8 mouse cellular contexts compared by ENCODE assay signal in genomic region chr2:172549371-172550155, GRCm38 (mm10). TPM values are rescaled to one million over a fixed set of nuclear protein-coding genes. Genes with fewer than 3 reads are reported as not detected.
DNase-seq lines count a peak whose midpoint lies in the region; ATAC-seq and TF ChIP-seq lines count a peak whose summit lies in the region.
"Had no signal": no experiment of that assay in that cellular context is flagged by ENCODE, and none has a peak within 500 bp of the region (broad histone marks: within the 10 kb centered on the region; RNA-seq: fewer than 3 reads in every experiment).

Gene Tfap2c, plus strand, starts transcription at chr2:172549593.

- TF ChIP-seq EP300 in ES-Bruce4 (IDR thresholded peaks at IDR 0.05; ENCODE audit: insufficient read depth, low read depth, low read length): no peak

- ATAC-seq in heart, embryonic 12.5 days (ENCODE audit: insufficient number of reproducible peaks, low FRiP score): peak; percentile 40; the same call in 1 of the 2 replicates
- ATAC-seq in midbrain, embryonic 14.5 days (ENCODE audit: low FRiP score, low TSS enrichment): no peak

- no peak for TF ChIP-seq CTCF in ES-Bruce4 (IDR thresholded peaks at IDR 0.05; ENCODE audit: low read depth, low read length)

- H3K4me1 ChIP-seq in ES-Bruce4 (ENCODE audit: control insufficient read depth, insufficient read depth, low read length): no peaks in the 10 kb centered on the region
- peaks cover 44% of the 10 kb centered on the region for H3K4me1 ChIP-seq in heart, embryonic 12.5 days (replicated peaks)
- peaks cover 17% of the 10 kb centered on the region; the same call in 1 of the 2 replicates for H3K4me1 ChIP-seq in midbrain, embryonic 14.5 days (ENCODE audit: control insufficient read depth, insufficient read depth, low read length)

- DNase-seq in ZHBTc4 (ENCODE audit: low read depth, low spot score): peak; percentile 88
- DNase-seq in kidney, postnatal 4 days: peak; percentile 58 to 68
- DNase-seq in midbrain, embryonic 14.5 days: peak; percentile 57
- DNase-seq in layer of hippocampus, adult 11-12 months (ENCODE audit: low spot score): no peak
- DNase-seq in B cell, adult 2 months: no peak

- peak; percentile 53 for TF ChIP-seq POLR2A in ES-Bruce4 (IDR thresholded peaks at IDR 0.05; ENCODE audit: insufficient read depth, low read length)

- H3K4me3 ChIP-seq in ES-Bruce4 (ENCODE audit: low read depth, low read length): peak within 1 kb of the TSS; percentile 75
- H3K4me3 ChIP-seq in heart, embryonic 12.5 days: peak within 1 kb of the TSS; percentile 45
- H3K4me3 ChIP-seq in midbrain, embryonic 14.5 days (replicated peaks; ENCODE audit: low read depth, low read length): peak within 1 kb of the TSS; percentile 21
- H3K4me3 ChIP-seq: myocyte had no signal

- H3K27ac ChIP-seq in ES-Bruce4 (ENCODE audit: insufficient read depth, low read length): no peak within 1 kb of the TSS
- no peak within 1 kb of the TSS for H3K27ac ChIP-seq in heart, embryonic 12.5 days (ENCODE audit: poor library complexity, severe bottlenecking)
- H3K27ac ChIP-seq in midbrain, embryonic 14.5 days (replicated peaks; ENCODE audit: low read depth, low read length): no peak within 1 kb of the TSS

- H3K9me3 ChIP-seq in ES-Bruce4 (replicated peaks; ENCODE audit: control insufficient read depth, insufficient read depth, low read length, poor library complexity, severe bottlenecking): no peaks in the 10 kb centered on the region
- no peaks in the 10 kb centered on the region for H3K9me3 ChIP-seq in heart, embryonic 12.5 days (replicated peaks)
- no peaks in the 10 kb centered on the region for H3K9me3 ChIP-seq in midbrain, embryonic 14.5 days (ENCODE audit: control insufficient read depth, low read length)

- H3K4me2 ChIP-seq in heart, embryonic 12.5 days: peak within 1 kb of the TSS; percentile 74
- peak within 1 kb of the TSS; percentile 43 for H3K4me2 ChIP-seq in midbrain, embryonic 14.5 days (ENCODE audit: low read length)

- H3K36me3 ChIP-seq in ES-Bruce4 (ENCODE audit: control insufficient read depth, insufficient read depth, low read length, poor library complexity, severe bottlenecking): peaks cover 32% of the 10 kb centered on the region
- H3K36me3 ChIP-seq in heart, embryonic 12.5 days: no peaks in the 10 kb centered on the region
- no peaks in the 10 kb centered on the region for H3K36me3 ChIP-seq in midbrain, embryonic 14.5 days (ENCODE audit: control insufficient read depth, insufficient read depth, low read length)

- H3K27me3 ChIP-seq in ES-Bruce4 (ENCODE audit: control insufficient read depth, insufficient read depth, low read length, poor library complexity, severe bottlenecking): peaks cover 5% of the 10 kb centered on the region; the same call in 1 of the 2 replicates
- H3K27me3 ChIP-seq in heart, embryonic 12.5 days (replicated peaks): peaks cover 95% of the 10 kb centered on the region
- H3K27me3 ChIP-seq in midbrain, embryonic 14.5 days (ENCODE audit: control insufficient read depth, insufficient read depth, low read length): peaks cover 91% of the 10 kb centered on the region

- H3K9ac ChIP-seq in ES-Bruce4 (ENCODE audit: low read depth, poor library complexity, severe bottlenecking): peak within 1 kb of the TSS; percentile 67
- H3K9ac ChIP-seq in heart, embryonic 12.5 days: no peak within 1 kb of the TSS
- no peak within 1 kb of the TSS for H3K9ac ChIP-seq in midbrain, embryonic 14.5 days (replicated peaks; ENCODE audit: low read length)

- under 1% methylated on average over 70 of the region's 70 CpGs for WGBS in heart, embryonic 12.5 days
- under 1% methylated on average over 70 of the region's 70 CpGs for WGBS in midbrain, embryonic 14.5 days

RNA-seq across cellular contexts. Expression of gene Tfap2c, which starts in this region (rescaled TPM):
- 107 TPM in 2 replicates for polyA plus RNA-seq in ES-Bruce4 (2011; ENCODE audit: insufficient read depth, insufficient read length, low read depth, missing spikeins)
- 0.10 TPM in 1 of 2 replicates, not detected in the other for polyA plus RNA-seq in heart, embryonic 12.5 days (2016; fragmentation: Nextera tagmentation; extraction: Ambion mirVana)
- polyA plus RNA-seq in midbrain, embryonic 14.5 days (2014; fragmentation: Nextera tagmentation; extraction: Ambion mirVana): 0.15 and 0.21 TPM in 2 replicates
- polyA plus RNA-seq: myocyte had no signal

Comparison
In these comparisons a context has a peak if more than half of its experiments do, and no peak if none do; other contexts are left out.
1. RNA of gene Tfap2c (polyA plus RNA-seq): 107 TPM in ES-Bruce4; 0.15 to 0.21 TPM in midbrain, embryonic 14.5 days and 0.10 TPM in heart, embryonic 12.5 days; every median in the first group is over 10 times any median in the second.
2. Peak in ATAC-seq, H3K4me3 ChIP-seq and H3K4me2 ChIP-seq in heart, embryonic 12.5 days; RNA of the gene not detected or under 1 TPM.
3. Peak in DNase-seq, H3K4me3 ChIP-seq and H3K4me2 ChIP-seq in midbrain, embryonic 14.5 days; RNA of the gene not detected or under 1 TPM.
4. H3K4me3 ChIP-seq: peak in every context shown above with its lines; median percentile 75 in ES-Bruce4; 45 in heart, embryonic 12.5 days; 21 in midbrain, embryonic 14.5 days.
5. DNase-seq: peak in ZHBTc4 (single experiment) and kidney, postnatal 4 days (2 of 2); none in layer of hippocampus, adult 11-12 months (single experiment) and B cell, adult 2 months (0 of 2).